8 mouse cellular contexts compared by ENCODE assay signal in genomic region chr2:90677007-90677406, GRCm38 (mm10). TPM values are rescaled to one million over a fixed set of nuclear protein-coding genes. Genes with fewer than 3 reads are reported as not detected.
DNase-seq lines count a peak whose midpoint lies in the region; ATAC-seq and TF ChIP-seq lines count a peak whose summit lies in the region.

Gene Nup160, plus strand, starts transcription at chr2:90677215.

- no peak for ATAC-seq in forebrain, postnatal 0 days
- no peak for ATAC-seq in midbrain, embryonic 16.5 days

- H3K27me3 ChIP-seq in forebrain, postnatal 0 days (ENCODE audit: insufficient read depth, low read length): no peaks in the 10 kb centered on the region
- no peaks in the 10 kb centered on the region for H3K27me3 ChIP-seq in midbrain, embryonic 16.5 days (ENCODE audit: control insufficient read depth, insufficient read depth, low read depth, low read length)

- no peak for DNase-seq in layer of hippocampus, adult 2 months (ENCODE audit: low spot score in 2 of 2)
- DNase-seq in layer of hippocampus, adult 11-12 months (ENCODE audit: low spot score): no peak
- no peak for DNase-seq in adrenal gland, adult 8-10 months
- no peak for DNase-seq in forebrain, postnatal 0 days
- DNase-seq in layer of hippocampus, postnatal 36 days: no peak
- DNase-seq in thymus, postnatal 4 days: no peak
- DNase-seq in ovary, postnatal 10 days (ENCODE audit: low spot score): no peak

- peaks cover 8% of the 10 kb centered on the region; the same call in 1 of the 2 replicates for H3K4me1 ChIP-seq in forebrain, postnatal 0 days (ENCODE audit: insufficient read depth)
- peaks cover 20% of the 10 kb centered on the region for H3K4me1 ChIP-seq in midbrain, embryonic 16.5 days (ENCODE audit: control insufficient read depth, insufficient read depth, low read length)

- H3K9ac ChIP-seq in forebrain, postnatal 0 days: no peak within 1 kb of the TSS
- no peak within 1 kb of the TSS for H3K9ac ChIP-seq in midbrain, embryonic 16.5 days (ENCODE audit: low read depth, low read length)

- H3K9me3 ChIP-seq in forebrain, postnatal 0 days (ENCODE audit: low read length): no peaks in the 10 kb centered on the region
- H3K9me3 ChIP-seq in midbrain, embryonic 16.5 days (replicated peaks; ENCODE audit: control insufficient read depth, low read length, poor library complexity, severe bottlenecking): no peaks in the 10 kb centered on the region

- no peak for TF ChIP-seq CTCF in layer of hippocampus, adult 2 months (conservative IDR thresholded peaks at IDR 0.05)
- no peak for TF ChIP-seq CTCF in forebrain, postnatal 0 days (IDR thresholded peaks at IDR 0.05; ENCODE audit: low read depth)

- 70% methylated on average over 8 of the region's 8 CpGs for WGBS in forebrain, postnatal 0 days
- WGBS in midbrain, embryonic 16.5 days: 74% methylated on average over 8 of the region's 8 CpGs

- no peak within 1 kb of the TSS for H3K4me3 ChIP-seq in layer of hippocampus, adult 2 months
- no peak within 1 kb of the TSS for H3K4me3 ChIP-seq in forebrain, postnatal 0 days (ENCODE audit: low read depth, low read length)
- H3K4me3 ChIP-seq in midbrain, embryonic 16.5 days (ENCODE audit: low read depth, low read length): no peak within 1 kb of the TSS

- no peak within 1 kb of the TSS for H3K27ac ChIP-seq in layer of hippocampus, adult 2 months
- no peak within 1 kb of the TSS for H3K27ac ChIP-seq in forebrain, postnatal 0 days (ENCODE audit: low read depth, low read length)
- no peak within 1 kb of the TSS for H3K27ac ChIP-seq in midbrain, embryonic 16.5 days (ENCODE audit: low read length)

- no peaks in the 10 kb centered on the region for H3K36me3 ChIP-seq in forebrain, postnatal 0 days (ENCODE audit: insufficient read depth)
- no peaks in the 10 kb centered on the region for H3K36me3 ChIP-seq in midbrain, embryonic 16.5 days (ENCODE audit: control insufficient read depth, insufficient read depth, low read length)

- H3K4me2 ChIP-seq in forebrain, postnatal 0 days (ENCODE audit: low read depth): no peak within 1 kb of the TSS
- no peak within 1 kb of the TSS for H3K4me2 ChIP-seq in midbrain, embryonic 16.5 days (ENCODE audit: low read length)

RNA-seq across cellular contexts. Expression of gene Nup160, which starts in this region (rescaled TPM):
- 10 to 100 TPM; 17.0 to 20.8 TPM for total RNA-seq in layer of hippocampus, adult 2 months (2021)
- 10 to 100 TPM; 19.8 to 33.5 (median 23.4) TPM for total RNA-seq in adrenal gland, adult 8-10 months (2022)
- 21.6 and 22.9 TPM in 2 replicates for total RNA-seq in forebrain, postnatal 0 days (2014; rRNA removed)
- polyA plus RNA-seq in forebrain, postnatal 0 days (2015; fragmentation: Nextera tagmentation; extraction: Ambion mirVana): 6.2 and 10.9 TPM in 2 replicates
- total RNA-seq in layer of hippocampus, postnatal 36 days (2021): 10 to 100 TPM; 17.7 to 18.1 TPM
- polyA plus RNA-seq in midbrain, embryonic 16.5 days (2015; fragmentation: Nextera tagmentation; extraction: Ambion mirVana): 19.5 and 21.4 TPM in 2 replicates
